Comparison of ENCODE assay signal across 14 mouse cellular contexts in the genomic region with DNA sequence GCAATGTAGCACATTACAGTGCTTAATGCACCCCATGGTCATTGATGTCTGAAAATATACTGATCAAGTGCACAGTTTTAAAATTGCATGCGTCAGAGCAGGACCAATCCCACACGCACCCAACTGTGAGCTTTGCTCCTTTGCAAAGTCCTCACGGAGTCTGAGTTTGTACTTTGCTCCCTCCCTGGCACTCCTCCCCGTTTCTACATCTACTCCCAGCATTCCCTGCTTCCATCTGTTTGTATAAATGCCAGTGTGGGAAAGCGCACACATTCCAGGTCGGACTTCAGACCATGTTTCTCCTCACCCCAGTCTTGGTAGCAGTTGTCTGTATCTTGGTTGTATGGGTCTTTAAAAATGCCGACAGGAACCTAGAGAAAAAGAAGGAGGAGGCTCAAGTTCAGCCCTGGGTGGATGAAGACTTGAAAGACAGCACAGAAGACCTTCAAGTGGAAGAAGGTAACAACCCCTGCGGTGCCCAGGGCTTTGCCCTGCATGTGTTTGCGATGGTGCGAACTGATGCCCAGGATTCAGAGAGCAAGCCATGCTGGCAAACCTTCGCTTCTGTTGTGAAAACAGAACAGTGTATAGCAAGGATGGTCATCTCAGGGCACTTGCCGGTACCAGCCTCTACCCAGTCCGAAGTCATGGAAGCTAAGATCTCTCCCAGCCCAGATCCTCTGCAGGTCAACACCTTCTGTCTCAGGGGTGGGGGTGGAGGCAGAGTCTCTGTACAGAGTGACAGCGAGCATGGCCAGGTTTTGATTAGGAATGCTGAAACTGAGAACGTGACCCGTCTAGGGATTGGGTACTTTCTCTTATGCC. TPM values are rescaled to one million over a fixed set of nuclear protein-coding genes. Genes with fewer than 3 reads are reported as not detected.
DNase-seq lines count a peak whose midpoint lies in the region; ATAC-seq and TF ChIP-seq lines count a peak whose summit lies in the region.
"Had no signal": no experiment of that assay in that cellular context is flagged by ENCODE, and none has a peak within 500 bp of the region (broad histone marks: within the 10 kb centered on the region; RNA-seq: fewer than 3 reads in every experiment).

A gene (plus strand): TSS at position 238 of the 825 bp plus-strand sequence.

- no peak for TF ChIP-seq CTCF in liver, embryonic 14.5 days (IDR thresholded peaks at IDR 0.05; ENCODE audit: low read depth)
- no peak for TF ChIP-seq CTCF in thymus, adult 2 months (IDR thresholded peaks at IDR 0.05; ENCODE audit: borderline replicate concordance, control insufficient read depth, extremely low read depth, insufficient read depth, low read length, poor library complexity)

- no peak for TF ChIP-seq EP300 in liver, embryonic 14.5 days (IDR thresholded peaks at IDR 0.05; ENCODE audit: low read depth)

- 0 out of 2 replicates have a peak, but pooled peaks have one; percentile 5 for ATAC-seq in midbrain, embryonic 15.5 days (replicated peaks)
- ATAC-seq in midbrain, embryonic 16.5 days: no peak
- ATAC-seq in kidney, embryonic 16.5 days (ENCODE audit: low FRiP score, low TSS enrichment): peak; percentile 60; the same call in 1 of the 2 replicates
- no peak for ATAC-seq in liver, embryonic 14.5 days (ENCODE audit: insufficient read depth)

- H3K9ac ChIP-seq in midbrain, embryonic 15.5 days: no peak within 1 kb of the TSS
- no peak within 1 kb of the TSS for H3K9ac ChIP-seq in midbrain, embryonic 16.5 days (ENCODE audit: low read depth, low read length)
- no peak within 1 kb of the TSS for H3K9ac ChIP-seq in kidney, embryonic 16.5 days (replicated peaks; ENCODE audit: low read length)
- no peak within 1 kb of the TSS for H3K9ac ChIP-seq in liver, embryonic 14.5 days (replicated peaks)
- H3K9ac ChIP-seq: heart, embryonic 15.5 days; hindbrain, embryonic 12.5 days; limb, embryonic 15.5 days; neural tube, embryonic 15.5 days had no signal

- H3K27ac ChIP-seq in midbrain, embryonic 15.5 days: no peak within 1 kb of the TSS
- no peak within 1 kb of the TSS for H3K27ac ChIP-seq in midbrain, embryonic 16.5 days (ENCODE audit: low read length)
- no peak within 1 kb of the TSS for H3K27ac ChIP-seq in kidney, embryonic 16.5 days (ENCODE audit: low read length)
- H3K27ac ChIP-seq in liver, embryonic 14.5 days: no peak within 1 kb of the TSS
- H3K27ac ChIP-seq in thymus, adult 2 months (ENCODE audit: control insufficient read depth, insufficient read depth, low read length): no peak within 1 kb of the TSS
- H3K27ac ChIP-seq: heart, embryonic 15.5 days; hindbrain, embryonic 12.5 days; limb, embryonic 15.5 days; neural tube, embryonic 15.5 days had no signal

- H3K4me1 ChIP-seq in midbrain, embryonic 15.5 days: peaks cover 3% of the 10 kb centered on the region; the same call in 1 of the 2 replicates
- no peaks in the 10 kb centered on the region for H3K4me1 ChIP-seq in midbrain, embryonic 16.5 days (ENCODE audit: control insufficient read depth, insufficient read depth, low read length)
- H3K4me1 ChIP-seq in kidney, embryonic 16.5 days (ENCODE audit: insufficient read depth, low read length): no peaks in the 10 kb centered on the region; the same call in 1 of the 2 replicates
- no peaks in the 10 kb centered on the region for H3K4me1 ChIP-seq in liver, embryonic 14.5 days (replicated peaks; ENCODE audit: control insufficient read depth in 2 of 2, insufficient read depth in 2 of 2, low read length in 1 of 2)
- H3K4me1 ChIP-seq in thymus, adult 2 months (replicated peaks; ENCODE audit: control insufficient read depth, insufficient read depth, low read length): no peaks in the 10 kb centered on the region
- H3K4me1 ChIP-seq: heart, embryonic 15.5 days had no signal

- no peaks in the 10 kb centered on the region for H3K36me3 ChIP-seq in midbrain, embryonic 15.5 days (replicated peaks)
- no peaks in the 10 kb centered on the region for H3K36me3 ChIP-seq in midbrain, embryonic 16.5 days (ENCODE audit: control insufficient read depth, insufficient read depth, low read length)
- no peaks in the 10 kb centered on the region for H3K36me3 ChIP-seq in kidney, embryonic 16.5 days (ENCODE audit: insufficient read depth, low read length)
- H3K36me3 ChIP-seq in liver, embryonic 14.5 days (replicated peaks; ENCODE audit: control insufficient read depth, insufficient read depth, low read depth): no peaks in the 10 kb centered on the region
- H3K36me3 ChIP-seq in thymus, adult 2 months (ENCODE audit: control insufficient read depth, insufficient read depth, low read length): no peaks in the 10 kb centered on the region
- H3K36me3 ChIP-seq: heart, embryonic 15.5 days; hindbrain, embryonic 12.5 days; limb, embryonic 15.5 days; neural tube, embryonic 15.5 days had no signal

- WGBS in midbrain, embryonic 15.5 days: 76% methylated on average over 16 of the region's 16 CpGs
- WGBS in midbrain, embryonic 16.5 days: 73% methylated on average over 16 of the region's 16 CpGs
- 76% methylated on average over 16 of the region's 16 CpGs for WGBS in kidney, embryonic 16.5 days
- 58% methylated on average over 16 of the region's 16 CpGs for WGBS in liver, embryonic 14.5 days (ENCODE audit: insufficient replicate concordance)
- 91% methylated on average over 16 of the region's 16 CpGs for WGBS in thymus, adult 2 months

- no peak within 1 kb of the TSS for H3K4me2 ChIP-seq in midbrain, embryonic 15.5 days
- no peak within 1 kb of the TSS for H3K4me2 ChIP-seq in midbrain, embryonic 16.5 days (ENCODE audit: low read length)
- no peak within 1 kb of the TSS for H3K4me2 ChIP-seq in kidney, embryonic 16.5 days (replicated peaks; ENCODE audit: low read depth, low read length)
- peak within 1 kb of the TSS; percentile 16; the same call in 1 of the 2 replicates for H3K4me2 ChIP-seq in liver, embryonic 14.5 days (ENCODE audit: low read depth)
- H3K4me2 ChIP-seq: heart, embryonic 15.5 days; hindbrain, embryonic 12.5 days; limb, embryonic 15.5 days; neural tube, embryonic 15.5 days had no signal

- no peaks in the 10 kb centered on the region for H3K27me3 ChIP-seq in midbrain, embryonic 15.5 days (replicated peaks)
- no peaks in the 10 kb centered on the region for H3K27me3 ChIP-seq in midbrain, embryonic 16.5 days (ENCODE audit: control insufficient read depth, insufficient read depth, low read depth, low read length)
- no peaks in the 10 kb centered on the region for H3K27me3 ChIP-seq in kidney, embryonic 16.5 days (ENCODE audit: insufficient read depth, low read length)
- H3K27me3 ChIP-seq in liver, embryonic 14.5 days (ENCODE audit: control insufficient read depth, insufficient read depth, low read length): no peaks in the 10 kb centered on the region
- no peaks in the 10 kb centered on the region for H3K27me3 ChIP-seq in thymus, adult 2 months (ENCODE audit: control insufficient read depth, insufficient read depth, low read length)
- H3K27me3 ChIP-seq: CH12.LX; heart, embryonic 15.5 days; hindbrain, embryonic 12.5 days; limb, embryonic 15.5 days; neural tube, embryonic 15.5 days had no signal

- no peak for TF ChIP-seq POLR2A in thymus, adult 2 months (IDR thresholded peaks at IDR 0.05; ENCODE audit: control insufficient read depth, extremely low read depth, insufficient read depth, low read length, poor library complexity)

- no peak within 1 kb of the TSS for H3K4me3 ChIP-seq in midbrain, embryonic 15.5 days
- H3K4me3 ChIP-seq in midbrain, embryonic 16.5 days (ENCODE audit: low read depth, low read length): no peak within 1 kb of the TSS
- H3K4me3 ChIP-seq in kidney, embryonic 16.5 days (ENCODE audit: low read length): no peak within 1 kb of the TSS
- no peak within 1 kb of the TSS for H3K4me3 ChIP-seq in liver, embryonic 14.5 days (ENCODE audit: insufficient read depth in 1 of 2, low read depth in 2 of 2, low read length in 2 of 2)
- no peak within 1 kb of the TSS for H3K4me3 ChIP-seq in thymus, adult 2 months (ENCODE audit: control insufficient read depth, insufficient read depth, low read length)
- H3K4me3 ChIP-seq: heart, embryonic 15.5 days; hindbrain, embryonic 12.5 days; limb, embryonic 15.5 days; neural tube, embryonic 15.5 days had no signal

- peak in 1 of 3 experiments; percentile 6 for DNase-seq in liver, embryonic 14.5 days (ENCODE audit: low read depth in 3 of 3, low spot score in 3 of 3)
- DNase-seq in ovary, postnatal 10 days (ENCODE audit: low spot score): no peak
- no peak for DNase-seq in frontal cortex, postnatal 14 days (ENCODE audit: low spot score in 2 of 2)
- DNase-seq in thymus, adult 2 months: no peak
- DNase-seq: cerebellum, adult 9-10 months; gastrocnemius, postnatal 36 days had no signal

- H3K9me3 ChIP-seq in midbrain, embryonic 15.5 days: no peaks in the 10 kb centered on the region
- no peaks in the 10 kb centered on the region for H3K9me3 ChIP-seq in midbrain, embryonic 16.5 days (replicated peaks; ENCODE audit: control insufficient read depth, low read length, poor library complexity, severe bottlenecking)
- no peaks in the 10 kb centered on the region for H3K9me3 ChIP-seq in kidney, embryonic 16.5 days (ENCODE audit: low read length)
- H3K9me3 ChIP-seq in liver, embryonic 14.5 days (ENCODE audit: control insufficient read depth, low read length): no peaks in the 10 kb centered on the region
- H3K9me3 ChIP-seq: heart, embryonic 15.5 days; hindbrain, embryonic 12.5 days; limb, embryonic 15.5 days; neural tube, embryonic 15.5 days had no signal

RNA-seq across cellular contexts. Expression of the gene that starts here (rescaled TPM):
- 0.28 and 0.45 TPM in 2 replicates for polyA plus RNA-seq in midbrain, embryonic 15.5 days (2015; fragmentation: Nextera tagmentation; extraction: Ambion mirVana)
- polyA plus RNA-seq in midbrain, embryonic 16.5 days (2015; fragmentation: Nextera tagmentation; extraction: Ambion mirVana): 0.59 and 0.60 TPM in 2 replicates
- polyA plus RNA-seq in kidney, embryonic 16.5 days (2015; fragmentation: Nextera tagmentation; extraction: Ambion mirVana): 6.6 and 8.0 TPM in 2 replicates
- polyA plus RNA-seq in liver, embryonic 14.5 days (2012; rRNA removed): 2.5 and 3.8 TPM in 2 replicates
- polyA plus RNA-seq in liver, embryonic 14.5 days (2014; fragmentation: Nextera tagmentation; extraction: Ambion mirVana): 9.8 and 12.4 TPM in 2 replicates
- 0.13 and 0.22 TPM in 2 replicates for polyA plus RNA-seq in thymus, adult 2 months (2012; rRNA removed)
- polyA plus RNA-seq: hindbrain, embryonic 12.5 days had no signal

Comparison
In these comparisons a context has a peak if more than half of its experiments do, and no peak if none do; other contexts are left out.
1. Peak in ATAC-seq in midbrain, embryonic 15.5 days; RNA of the gene not detected or under 1 TPM.